Mouse (Mus musculus): Measurements from ENCODE around the gene Gm17402. TPM values are rescaled to one million over a fixed set of nuclear protein-coding genes. Genes with fewer than 3 reads are reported as not detected.

The Gm17402 gene
- total RNA-seq, 1 experiment = not detected

- TF ChIP-seq MAFK (IDR thresholded peaks at IDR 0.05; ENCODE audit: insufficient read depth, low read depth, low read length) (no peak), ZNF384 (IDR thresholded peaks at IDR 0.05; ENCODE audit: low read depth, low read length) (no peak), ZC3H11A (IDR thresholded peaks at IDR 0.05; ENCODE audit: borderline replicate concordance, low read depth, low read length) (no peak), CHD2 (IDR thresholded peaks at IDR 0.05; ENCODE audit: low read depth, low read length) (no peak), HCFC1 (IDR thresholded peaks at IDR 0.05; ENCODE audit: borderline replicate concordance, insufficient read depth, low read length) (no peak)
- no peak overlapping the region for H3K4me3 ChIP-seq (ENCODE audit: insufficient read depth in 1 of 2, low read depth in 1 of 2, low read length in 2 of 2, poor library complexity in 1 of 2, severe bottlenecking in 1 of 2)
- no peak overlapping the region for H3K27ac ChIP-seq (ENCODE audit: insufficient read depth, low read depth, low read length, poor library complexity, severe bottlenecking)
- in situ Hi-C loops (cut with MboI; ENCODE audit: low sequenced_read_pairs in 2 of 2, unreplicated experiment in 2 of 2) = loop anchor here in 1 of 2 experiments (10.0 kb wide), 1 partner anchor 206 kb away; no protein-coding TSS in a partner anchor
- DNase-seq (ENCODE audit: low read depth, low spot score) = no peak
- H3K36me3 ChIP-seq (ENCODE audit: control insufficient read depth, insufficient read depth, low read length, poor library complexity, severe bottlenecking) = no peaks in the 10 kb centered on the region
- H3K9ac ChIP-seq (ENCODE audit: insufficient read depth, low read depth, low read length, poor library complexity, severe bottlenecking) = no peak overlapping the region
- no peaks in the 10 kb centered on the region for H3K9me3 ChIP-seq (ENCODE audit: control insufficient read depth, insufficient read depth, low read depth, low read length)
- H3K4me1 ChIP-seq (ENCODE audit: control insufficient read depth in 2 of 2, insufficient read depth in 2 of 2, low read length in 2 of 2, poor library complexity in 1 of 2) = no peaks in the 10 kb centered on the region
Measured at GRCm38 (mm10) chr3:67358376-67358775, 16.6 kb downstream of the Gm17402 start.

GRCm38 (mm10) chr3:67352763-67353149, 22.2 kb downstream of the Gm17402 start:
- no peaks in the 10 kb centered on the region for H3K9me3 ChIP-seq (ENCODE audit: control insufficient read depth, insufficient read depth, low read depth, low read length)
- TF ChIP-seq MAFK (IDR thresholded peaks at IDR 0.05; ENCODE audit: insufficient read depth, low read depth, low read length) = no peak
- TF ChIP-seq ZC3H11A (IDR thresholded peaks at IDR 0.05; ENCODE audit: borderline replicate concordance, low read depth, low read length) = no peak
- TF ChIP-seq CHD2 (IDR thresholded peaks at IDR 0.05; ENCODE audit: low read depth, low read length) = no peak
- no peak for TF ChIP-seq ZNF384 (IDR thresholded peaks at IDR 0.05; ENCODE audit: low read depth, low read length)
- no peak for TF ChIP-seq HCFC1 (IDR thresholded peaks at IDR 0.05; ENCODE audit: borderline replicate concordance, insufficient read depth, low read length)
- H3K4me1 ChIP-seq (ENCODE audit: control insufficient read depth in 2 of 2, insufficient read depth in 2 of 2, low read length in 2 of 2, poor library complexity in 1 of 2) = no peaks in the 10 kb centered on the region
- in situ Hi-C loops (cut with MboI; ENCODE audit: low sequenced_read_pairs in 2 of 2, unreplicated experiment in 2 of 2) = loop anchor here in 1 of 2 experiments (10.0 kb wide), 1 partner anchor 212 kb away; no protein-coding TSS in a partner anchor
- H3K4me3 ChIP-seq (ENCODE audit: insufficient read depth in 1 of 2, low read depth in 1 of 2, low read length in 2 of 2, poor library complexity in 1 of 2, severe bottlenecking in 1 of 2) = no peak overlapping the region
- H3K9ac ChIP-seq (ENCODE audit: insufficient read depth, low read depth, low read length, poor library complexity, severe bottlenecking) = no peak overlapping the region
- H3K27ac ChIP-seq (ENCODE audit: insufficient read depth, low read depth, low read length, poor library complexity, severe bottlenecking) = no peak overlapping the region
- no peak for DNase-seq (ENCODE audit: low read depth, low spot score)
- H3K36me3 ChIP-seq (ENCODE audit: control insufficient read depth, insufficient read depth, low read length, poor library complexity, severe bottlenecking) = no peaks in the 10 kb centered on the region

- no peak overlapping the region for H3K9ac ChIP-seq (ENCODE audit: insufficient read depth, low read depth, low read length, poor library complexity, severe bottlenecking)
- TF ChIP-seq HCFC1 (IDR thresholded peaks at IDR 0.05; ENCODE audit: borderline replicate concordance, insufficient read depth, low read length) (no peak), ZC3H11A (IDR thresholded peaks at IDR 0.05; ENCODE audit: borderline replicate concordance, low read depth, low read length) (peak; percentile 69), ZNF384 (IDR thresholded peaks at IDR 0.05; ENCODE audit: low read depth, low read length) (no peak)
- no peak overlapping the region for H3K27ac ChIP-seq (ENCODE audit: insufficient read depth, low read depth, low read length, poor library complexity, severe bottlenecking)
- in situ Hi-C loops (cut with MboI; ENCODE audit: low sequenced_read_pairs in 2 of 2, unreplicated experiment in 2 of 2) = loop anchor here in 1 of 2 experiments (10.0 kb wide), 1 partner anchor 213 kb away; no protein-coding TSS in a partner anchor
- H3K9me3 ChIP-seq (ENCODE audit: control insufficient read depth, insufficient read depth, low read depth, low read length) = no peaks in the 10 kb centered on the region
- H3K4me3 ChIP-seq (ENCODE audit: insufficient read depth in 1 of 2, low read depth in 1 of 2, low read length in 2 of 2, poor library complexity in 1 of 2, severe bottlenecking in 1 of 2) = no peak overlapping the region
- H3K36me3 ChIP-seq (ENCODE audit: control insufficient read depth, insufficient read depth, low read length, poor library complexity, severe bottlenecking) = no peaks in the 10 kb centered on the region
- peak; percentile 33 for DNase-seq (ENCODE audit: low read depth, low spot score)
- H3K4me1 ChIP-seq (ENCODE audit: control insufficient read depth in 2 of 2, insufficient read depth in 2 of 2, low read length in 2 of 2, poor library complexity in 1 of 2) = no peaks in the 10 kb centered on the region
Measured at GRCm38 (mm10) chr3:67352128-67352762, 22.7 kb downstream of the Gm17402 start.

GRCm38 (mm10) chr3:67351406-67352127, 23.4 kb downstream of the Gm17402 start:
- H3K36me3 ChIP-seq (ENCODE audit: control insufficient read depth, insufficient read depth, low read length, poor library complexity, severe bottlenecking) = no peaks in the 10 kb centered on the region
- TF ChIP-seq HCFC1 (IDR thresholded peaks at IDR 0.05; ENCODE audit: borderline replicate concordance, insufficient read depth, low read length) (no peak), MAFK (IDR thresholded peaks at IDR 0.05; ENCODE audit: insufficient read depth, low read depth, low read length) (no peak), ZNF384 (IDR thresholded peaks at IDR 0.05; ENCODE audit: low read depth, low read length) (no peak), CHD2 (IDR thresholded peaks at IDR 0.05; ENCODE audit: low read depth, low read length) (no peak), ZC3H11A (IDR thresholded peaks at IDR 0.05; ENCODE audit: borderline replicate concordance, low read depth, low read length) (no peak)
- H3K4me3 ChIP-seq (ENCODE audit: insufficient read depth in 1 of 2, low read depth in 1 of 2, low read length in 2 of 2, poor library complexity in 1 of 2, severe bottlenecking in 1 of 2) = no peak overlapping the region
- H3K27ac ChIP-seq (ENCODE audit: insufficient read depth, low read depth, low read length, poor library complexity, severe bottlenecking) = no peak overlapping the region
- DNase-seq (ENCODE audit: low read depth, low spot score) = no peak
- in situ Hi-C loops (cut with MboI; ENCODE audit: low sequenced_read_pairs in 2 of 2, unreplicated experiment in 2 of 2) = loop anchor here in 1 of 2 experiments (10.0 kb wide), 1 partner anchor 213 kb away; no protein-coding TSS in a partner anchor
- H3K4me1 ChIP-seq (ENCODE audit: control insufficient read depth in 2 of 2, insufficient read depth in 2 of 2, low read length in 2 of 2, poor library complexity in 1 of 2) = no peaks in the 10 kb centered on the region
- no peak overlapping the region for H3K9ac ChIP-seq (ENCODE audit: insufficient read depth, low read depth, low read length, poor library complexity, severe bottlenecking)
- H3K9me3 ChIP-seq (ENCODE audit: control insufficient read depth, insufficient read depth, low read depth, low read length) = no peaks in the 10 kb centered on the region

Data from ES-E14 (cell line).